Mouse (Mus musculus): ENCODE data around the gene Mrgpra1.
"Not testable (repeated sequence)": the region's sequence is repeated elsewhere in the genome, so short reads cannot be mapped to it uniquely, and the experiment has no call there.

Gene Mrgpra1

GRCm38 (mm10) chr7:47354140-47354539 is at the start of gene Mrgpra1:
Mrgpra1 (minus strand) TSS chr7:47354240.
- no peak for DNase-seq

GRCm38 (mm10) chr7:47401125-47401524 is 47.1 kb upstream of the Mrgpra1 start:
- DNase-seq = no peak

GRCm38 (mm10) chr7:47348421-47348820 is 5.6 kb downstream of the Mrgpra1 start:
- DNase-seq = no peak

GRCm38 (mm10) chr7:47345905-47346478 is 8.0 kb downstream of the Mrgpra1 start:
- DNase-seq = no peak

- DNase-seq = not testable (repeated sequence)
These were observed 12.2 kb downstream of the Mrgpra1 start for GRCm38 (mm10) chr7:47341887-47342286.

GRCm38 (mm10) chr7:47341389-47341788 is 12.7 kb downstream of the Mrgpra1 start:
- DNase-seq = not testable (repeated sequence)

GRCm38 (mm10) chr7:47318299-47318698 is 35.7 kb downstream of the Mrgpra1 start:
- DNase-seq = no peak

- DNase-seq = no peak
These were observed 41.8 kb downstream of the Mrgpra1 start for GRCm38 (mm10) chr7:47312289-47312688.

- no peak for DNase-seq
These were observed 44.2 kb downstream of the Mrgpra1 start for GRCm38 (mm10) chr7:47309855-47310254.

GRCm38 (mm10) chr7:47304661-47305060 is 49.4 kb downstream of the Mrgpra1 start:
- not testable (repeated sequence) for DNase-seq

- not testable (repeated sequence) for DNase-seq
These were observed 54.4 kb downstream of the Mrgpra1 start for GRCm38 (mm10) chr7:47299612-47300011.
